Mouse (Mus musculus): ENCODE results near the gene Hao1.

The Hao1 gene

GRCm38 (mm10) chr2:134554221-134554727, at the start of gene Hao1:
Hao1 (minus strand) TSS chr2:134554368.
- DNase-seq (ENCODE audit: low spot score in 2 of 2), result no peak

GRCm38 (mm10) chr2:134591081-134591694, 37.0 kb upstream of the Hao1 start:
- no peak for DNase-seq (ENCODE audit: low spot score in 2 of 2)

- no peak for DNase-seq (ENCODE audit: low spot score in 2 of 2)
Measured at GRCm38 (mm10) chr2:134585243-134585642, 31.1 kb upstream of the Hao1 start.

GRCm38 (mm10) chr2:134559422-134559821, 5.3 kb upstream of the Hao1 start:
- DNase-seq (ENCODE audit: low spot score in 2 of 2), result no peak

- DNase-seq (ENCODE audit: low spot score in 2 of 2), result no peak
Measured at GRCm38 (mm10) chr2:134552358-134552757, 1.8 kb downstream of the Hao1 start.

GRCm38 (mm10) chr2:134549770-134550169, 4.4 kb downstream of the Hao1 start:
- DNase-seq (ENCODE audit: low spot score in 2 of 2), result peak in 1 of 2 experiments; percentile 44

GRCm38 (mm10) chr2:134545116-134545515, 9.1 kb downstream of the Hao1 start:
- DNase-seq (ENCODE audit: low spot score in 2 of 2), result no peak

GRCm38 (mm10) chr2:134544321-134545065, 9.7 kb downstream of the Hao1 start:
- no peak for DNase-seq (ENCODE audit: low spot score in 2 of 2)

- no peak for DNase-seq (ENCODE audit: low spot score in 2 of 2)
Measured at GRCm38 (mm10) chr2:134543501-134543900, 10.7 kb downstream of the Hao1 start.

- DNase-seq (ENCODE audit: low spot score in 2 of 2), result no peak
Measured at GRCm38 (mm10) chr2:134541019-134541418, 13.1 kb downstream of the Hao1 start.

- DNase-seq (ENCODE audit: low spot score in 2 of 2), result no peak
Measured at GRCm38 (mm10) chr2:134538451-134538850, 15.7 kb downstream of the Hao1 start.

GRCm38 (mm10) chr2:134528122-134528810, 25.9 kb downstream of the Hao1 start:
- no peak for DNase-seq (ENCODE audit: low spot score in 2 of 2)

GRCm38 (mm10) chr2:134527419-134528114, 26.6 kb downstream of the Hao1 start:
- no peak for DNase-seq (ENCODE audit: low spot score in 2 of 2)

- no peak for DNase-seq (ENCODE audit: low spot score in 2 of 2)
Measured at GRCm38 (mm10) chr2:134518042-134518441, 36.1 kb downstream of the Hao1 start.

GRCm38 (mm10) chr2:134499777-134500176, 54.4 kb downstream of the Hao1 start:
- no peak for DNase-seq (ENCODE audit: low spot score in 2 of 2)

- DNase-seq (ENCODE audit: low spot score in 2 of 2), result no peak
Measured at GRCm38 (mm10) chr2:134498450-134498849, 55.7 kb downstream of the Hao1 start.

GRCm38 (mm10) chr2:134488671-134489070, 65.5 kb downstream of the Hao1 start:
- no peak for DNase-seq (ENCODE audit: low spot score in 2 of 2)

- no peak for DNase-seq (ENCODE audit: low spot score in 2 of 2)
Measured at GRCm38 (mm10) chr2:134486055-134486834, 67.9 kb downstream of the Hao1 start.

- DNase-seq (ENCODE audit: low spot score in 2 of 2), result no peak
Measured at GRCm38 (mm10) chr2:134482683-134483082, 71.5 kb downstream of the Hao1 start.

GRCm38 (mm10) chr2:134481759-134482158, 72.4 kb downstream of the Hao1 start:
- DNase-seq (ENCODE audit: low spot score in 2 of 2), result peak in 1 of 2 experiments; percentile 28

- no peak for DNase-seq (ENCODE audit: low spot score in 2 of 2)
Measured at GRCm38 (mm10) chr2:134481174-134481573, 73.0 kb downstream of the Hao1 start.

All from thymus, postnatal 10 days (tissue).